ENCODE assay signal across 13 mouse cellular contexts in genomic region chr19:5944145-5944544, GRCm38 (mm10). TPM values are rescaled to one million over a fixed set of nuclear protein-coding genes. Genes with fewer than 3 reads are reported as not detected.
DNase-seq lines count a peak whose midpoint lies in the region; ATAC-seq lines count a peak whose summit lies in the region.
"Had no signal": no experiment of that assay in that cellular context is flagged by ENCODE, and none has a peak within 500 bp of the region (broad histone marks: within the 10 kb centered on the region; RNA-seq: fewer than 3 reads in every experiment).

No protein-coding gene starts in this region.

- no peaks in the 10 kb centered on the region for H3K9me3 ChIP-seq in heart, embryonic 12.5 days (replicated peaks)
- H3K9me3 ChIP-seq in lung, embryonic 15.5 days = no peaks in the 10 kb centered on the region
- H3K9me3 ChIP-seq in intestine, embryonic 16.5 days (ENCODE audit: control insufficient read depth, low read length) = no peaks in the 10 kb centered on the region
- H3K9me3 ChIP-seq: embryonic facial prominence, embryonic 12.5 days; hindbrain, embryonic 15.5 days; limb, embryonic 12.5 days had no signal

- H3K4me1 ChIP-seq in heart, embryonic 12.5 days (replicated peaks) = peaks cover 54% of the 10 kb centered on the region
- H3K4me1 ChIP-seq in lung, embryonic 15.5 days = peaks cover 44% of the 10 kb centered on the region
- peaks cover 30% of the 10 kb centered on the region for H3K4me1 ChIP-seq in intestine, embryonic 16.5 days (ENCODE audit: control insufficient read depth, insufficient read depth, low read length)
- H3K4me1 ChIP-seq: embryonic facial prominence, embryonic 12.5 days; limb, embryonic 12.5 days had no signal

- peak overlapping the region; percentile 19 for H3K27ac ChIP-seq in heart, embryonic 12.5 days (ENCODE audit: poor library complexity, severe bottlenecking)
- H3K27ac ChIP-seq in lung, embryonic 15.5 days = peak overlapping the region; percentile 16
- peak overlapping the region; percentile 34; the same call in 1 of the 2 replicates for H3K27ac ChIP-seq in intestine, embryonic 16.5 days (ENCODE audit: low read length)
- H3K27ac ChIP-seq: embryonic facial prominence, embryonic 12.5 days; hindbrain, embryonic 15.5 days; limb, embryonic 12.5 days had no signal

- ATAC-seq in heart, embryonic 12.5 days (ENCODE audit: insufficient number of reproducible peaks, low FRiP score) = no peak
- no peak for ATAC-seq in lung, embryonic 15.5 days (ENCODE audit: borderline replicate concordance, extremely low read depth, low FRiP score, low TSS enrichment)
- no peak for ATAC-seq in intestine, embryonic 16.5 days

- WGBS in heart, embryonic 12.5 days = 48% methylated on average over 8 of the region's 8 CpGs
- WGBS in lung, embryonic 15.5 days = 39% methylated on average over 8 of the region's 8 CpGs
- 77% methylated on average over 8 of the region's 8 CpGs for WGBS in intestine, embryonic 16.5 days

- intact Hi-C loops in heart, postnatal 25 days (cut with DNase I) = no loop called here

- H3K4me3 ChIP-seq in heart, embryonic 12.5 days = no peak overlapping the region
- H3K4me3 ChIP-seq in lung, embryonic 15.5 days = no peak overlapping the region
- no peak overlapping the region for H3K4me3 ChIP-seq in intestine, embryonic 16.5 days (ENCODE audit: low read length)
- H3K4me3 ChIP-seq: embryonic facial prominence, embryonic 12.5 days; hindbrain, embryonic 15.5 days; limb, embryonic 12.5 days had no signal

- 0 out of 2 replicates have a peak overlapping the region, but pooled peaks have one; percentile 23 for H3K9ac ChIP-seq in heart, embryonic 12.5 days
- H3K9ac ChIP-seq in lung, embryonic 15.5 days = no peak overlapping the region
- no peak overlapping the region for H3K9ac ChIP-seq in intestine, embryonic 16.5 days (ENCODE audit: low read depth, low read length)
- H3K9ac ChIP-seq: embryonic facial prominence, embryonic 12.5 days; hindbrain, embryonic 15.5 days; limb, embryonic 12.5 days had no signal

- no peak for DNase-seq in heart, postnatal 25 days (ENCODE audit: low spot score)
- no peak for DNase-seq in lung, postnatal 10 days
- peak; percentile 46 to 62 for DNase-seq in monocyte, adult 2 months (ENCODE audit: low read depth in 1 of 2, low spot score in 2 of 2)
- DNase-seq in urinary bladder, postnatal 14 days (ENCODE audit: low spot score) = no peak
- no peak for DNase-seq in thymus, postnatal 36 days
- DNase-seq: adrenal gland, adult 2 months; thymus, postnatal 4 days had no signal

- H3K36me3 ChIP-seq in heart, embryonic 12.5 days = peaks cover 45% of the 10 kb centered on the region
- peaks cover 32% of the 10 kb centered on the region for H3K36me3 ChIP-seq in lung, embryonic 15.5 days
- H3K36me3 ChIP-seq in intestine, embryonic 16.5 days (ENCODE audit: control insufficient read depth, insufficient read depth, low read length) = peaks cover 3% of the 10 kb centered on the region
- H3K36me3 ChIP-seq: hindbrain, embryonic 15.5 days had no signal

- no peaks in the 10 kb centered on the region for H3K27me3 ChIP-seq in heart, embryonic 12.5 days (replicated peaks)
- H3K27me3 ChIP-seq in lung, embryonic 15.5 days = no peaks in the 10 kb centered on the region
- H3K27me3 ChIP-seq in intestine, embryonic 16.5 days (replicated peaks; ENCODE audit: control insufficient read depth, insufficient read depth, low read length) = no peaks in the 10 kb centered on the region
- H3K27me3 ChIP-seq: embryonic facial prominence, embryonic 12.5 days; hindbrain, embryonic 15.5 days; limb, embryonic 12.5 days had no signal

- H3K4me2 ChIP-seq in heart, embryonic 12.5 days = no peak overlapping the region
- H3K4me2 ChIP-seq in lung, embryonic 15.5 days = no peak overlapping the region
- no peak overlapping the region for H3K4me2 ChIP-seq in intestine, embryonic 16.5 days (ENCODE audit: low read depth, low read length)
- H3K4me2 ChIP-seq: embryonic facial prominence, embryonic 12.5 days; hindbrain, embryonic 15.5 days; limb, embryonic 12.5 days had no signal

RNA-seq across cellular contexts. Expression of gene Cdc42ep2, which starts 19.5 kb away (rescaled TPM):
- 6.5 and 7.3 TPM in 2 replicates for polyA plus RNA-seq in heart, embryonic 12.5 days (2016; fragmentation: Nextera tagmentation; extraction: Ambion mirVana)
- total RNA-seq in heart, postnatal 25 days (2021) = 1 to 10 TPM; 9.1 to 9.8 TPM
- 12.0 and 14.1 TPM in 2 replicates for polyA plus RNA-seq in lung, embryonic 15.5 days (2015; fragmentation: Nextera tagmentation; extraction: Ambion mirVana)
- polyA plus RNA-seq in intestine, embryonic 16.5 days (2015; fragmentation: Nextera tagmentation; extraction: Ambion mirVana) = 14.7 and 15.1 TPM in 2 replicates

RNA-seq across cellular contexts. Expression of gene Pola2, which starts 19.9 kb away (rescaled TPM):
- 49.3 and 51.1 TPM in 2 replicates for polyA plus RNA-seq in heart, embryonic 12.5 days (2016; fragmentation: Nextera tagmentation; extraction: Ambion mirVana)
- total RNA-seq in heart, postnatal 25 days (2021) = 10 to 100 TPM in 1 of 2 experiments, 1 to 10 TPM in 1; 8.9 to 11.2 TPM
- polyA plus RNA-seq in lung, embryonic 15.5 days (2015; fragmentation: Nextera tagmentation; extraction: Ambion mirVana) = 72.3 and 75.3 TPM in 2 replicates
- polyA plus RNA-seq in intestine, embryonic 16.5 days (2015; fragmentation: Nextera tagmentation; extraction: Ambion mirVana) = 58.4 and 61.7 TPM in 2 replicates

RNA-seq across cellular contexts. Expression of gene Dpf2, which starts 31.3 kb away (rescaled TPM):
- polyA plus RNA-seq in heart, embryonic 12.5 days (2016; fragmentation: Nextera tagmentation; extraction: Ambion mirVana) = 111 and 118 TPM in 2 replicates
- total RNA-seq in heart, postnatal 25 days (2021) = 10 to 100 TPM; 87.4 to 96.1 TPM
- 142 and 147 TPM in 2 replicates for polyA plus RNA-seq in lung, embryonic 15.5 days (2015; fragmentation: Nextera tagmentation; extraction: Ambion mirVana)
- 109 and 119 TPM in 2 replicates for polyA plus RNA-seq in intestine, embryonic 16.5 days (2015; fragmentation: Nextera tagmentation; extraction: Ambion mirVana)

RNA-seq across cellular contexts. Expression of gene Slc22a20, which starts 41.8 kb away (rescaled TPM):
- polyA plus RNA-seq in heart, embryonic 12.5 days (2016; fragmentation: Nextera tagmentation; extraction: Ambion mirVana) = not detected in 2 replicates
- total RNA-seq in heart, postnatal 25 days (2021) = not detected
- not detected in 2 replicates for polyA plus RNA-seq in lung, embryonic 15.5 days (2015; fragmentation: Nextera tagmentation; extraction: Ambion mirVana)
- polyA plus RNA-seq in intestine, embryonic 16.5 days (2015; fragmentation: Nextera tagmentation; extraction: Ambion mirVana) = not detected in 2 replicates
- total RNA-seq: adrenal gland, adult 2 months had no signal
- polyA plus RNA-seq: adrenal gland, adult 2 months; embryonic facial prominence, embryonic 12.5 days; hindbrain, embryonic 15.5 days; limb, embryonic 12.5 days had no signal

RNA-seq across cellular contexts. Expression of gene Tigd3, which starts 50.2 kb away (rescaled TPM):
- 1.5 and 1.9 TPM in 2 replicates for polyA plus RNA-seq in heart, embryonic 12.5 days (2016; fragmentation: Nextera tagmentation; extraction: Ambion mirVana)
- under 1 TPM; 0.22 to 0.68 TPM for total RNA-seq in heart, postnatal 25 days (2021)
- 3.2 and 3.6 TPM in 2 replicates for polyA plus RNA-seq in lung, embryonic 15.5 days (2015; fragmentation: Nextera tagmentation; extraction: Ambion mirVana)
- polyA plus RNA-seq in intestine, embryonic 16.5 days (2015; fragmentation: Nextera tagmentation; extraction: Ambion mirVana) = 1.5 and 1.7 TPM in 2 replicates

Comparison
In these comparisons a context has a peak if more than half of its experiments do, and no peak if none do; other contexts are left out.
1. DNase-seq: peak in monocyte, adult 2 months (2 of 2); none in heart, postnatal 25 days (single experiment), lung, postnatal 10 days (single experiment), urinary bladder, postnatal 14 days (single experiment) and thymus, postnatal 36 days (0 of 2).
2. Peak in every context shown above with its lines, with median percentiles within 50 percentile points of each other: H3K27ac ChIP-seq.